Mouse (Mus musculus): ENCODE results near the gene Lpar6. TPM values are rescaled to one million over a fixed set of nuclear protein-coding genes. Genes with fewer than 3 reads are reported as not detected.

Lpar6 gene
- polyA plus RNA-seq, 1 experiment = 1.0 TPM

DNA sequence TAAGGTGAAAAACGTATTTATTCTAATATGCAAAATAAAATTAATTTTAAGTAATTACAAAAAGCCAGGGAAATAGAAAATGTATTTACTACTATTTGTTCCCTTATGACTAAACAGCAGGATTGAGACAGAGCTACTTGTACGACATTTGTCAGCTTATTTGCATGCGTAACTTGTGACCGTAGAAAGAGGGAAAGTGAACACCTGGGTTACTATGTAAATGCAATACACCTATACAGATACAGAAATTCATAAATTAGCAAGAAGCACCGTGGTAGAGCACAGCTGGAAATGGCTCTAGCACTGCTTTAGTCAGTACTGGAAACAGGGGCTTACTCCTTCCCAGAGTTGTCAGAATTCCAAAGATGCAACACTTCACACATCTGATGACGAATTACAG, 41.4 kb downstream of the Lpar6 start:
- no peak for TF ChIP-seq MYOG (IDR thresholded peaks at IDR 0.05; ENCODE audit: control insufficient read depth, extremely low read depth, insufficient read length)
- TF ChIP-seq FOSL1 (IDR thresholded peaks at IDR 0.05; ENCODE audit: insufficient read depth, low read length, poor library complexity, severe bottlenecking) = no peak
- TF ChIP-seq MYOD1 (IDR thresholded peaks at IDR 0.05; ENCODE audit: control insufficient read depth, insufficient read length, low read depth) = no peak
- no peak for TF ChIP-seq CTCF (IDR thresholded peaks at IDR 0.05; ENCODE audit: control insufficient read depth, insufficient read depth, insufficient read length)
- TF ChIP-seq CEBPB (IDR thresholded peaks at IDR 0.05; ENCODE audit: low read depth) = no peak
- TF ChIP-seq USF1 (IDR thresholded peaks at IDR 0.05; ENCODE audit: low read depth) = no peak
- Histone ChIP-seq H3K4me3 (ENCODE audit: insufficient read depth, poor library complexity, severe bottlenecking) (no peak overlapping the region), H3K79me3 (ENCODE audit: low read depth) (no peaks in the 10 kb centered on the region), H3ac (ENCODE audit: control insufficient read depth, insufficient read length, low read depth) (no peak overlapping the region), H3K27me3 (ENCODE audit: control insufficient read depth, insufficient read depth, insufficient read length) (no peaks in the 10 kb centered on the region), H3K79me2 (ENCODE audit: control insufficient read depth, insufficient read depth) (no peaks in the 10 kb centered on the region), H3K36me3 (ENCODE audit: control insufficient read depth, insufficient read depth) (no peaks in the 10 kb centered on the region)

DNA sequence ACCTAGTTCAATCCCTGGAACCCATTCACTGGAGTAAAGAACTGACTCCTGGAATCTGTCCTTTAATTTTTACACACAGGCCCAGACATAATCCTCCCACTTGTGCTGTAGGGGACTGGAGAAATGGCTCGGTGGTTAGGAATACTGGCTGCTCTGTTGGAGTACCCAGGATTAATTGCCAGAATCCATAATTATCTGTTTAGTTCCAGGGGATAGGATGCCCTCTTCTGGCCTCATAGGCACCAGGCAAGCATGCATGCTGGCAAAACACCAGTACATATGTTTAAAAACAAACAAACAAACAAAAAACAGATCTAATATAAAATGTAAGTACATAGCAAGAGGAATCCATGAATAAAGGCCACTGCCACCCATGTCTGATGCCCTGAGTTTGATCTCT, 43.3 kb downstream of the Lpar6 start:
- H3K79me2 ChIP-seq (ENCODE audit: control insufficient read depth, insufficient read depth) = no peaks in the 10 kb centered on the region
- no peak overlapping the region for H3K4me3 ChIP-seq (ENCODE audit: insufficient read depth, poor library complexity, severe bottlenecking)
- no peak overlapping the region for H3ac ChIP-seq (ENCODE audit: control insufficient read depth, insufficient read length, low read depth)
- TF ChIP-seq CTCF (IDR thresholded peaks at IDR 0.05; ENCODE audit: control insufficient read depth, insufficient read depth, insufficient read length) (no peak), FOSL1 (IDR thresholded peaks at IDR 0.05; ENCODE audit: insufficient read depth, low read length, poor library complexity, severe bottlenecking) (no peak), MYOD1 (IDR thresholded peaks at IDR 0.05; ENCODE audit: control insufficient read depth, insufficient read length, low read depth) (no peak), CEBPB (IDR thresholded peaks at IDR 0.05; ENCODE audit: low read depth) (no peak), MAX (IDR thresholded peaks at IDR 0.05) (no peak), USF1 (IDR thresholded peaks at IDR 0.05; ENCODE audit: low read depth) (no peak), MYOG (IDR thresholded peaks at IDR 0.05; ENCODE audit: control insufficient read depth, extremely low read depth, insufficient read length) (no peak)
- H3K79me3 ChIP-seq (ENCODE audit: low read depth) = no peaks in the 10 kb centered on the region
- no peaks in the 10 kb centered on the region for H3K36me3 ChIP-seq (ENCODE audit: control insufficient read depth, insufficient read depth)
- H3K27me3 ChIP-seq (ENCODE audit: control insufficient read depth, insufficient read depth, insufficient read length) = no peaks in the 10 kb centered on the region

GRCm38 (mm10) chr14:73289915-73290314, 52.2 kb downstream of the Lpar6 start:
- H3K79me2 ChIP-seq (ENCODE audit: control insufficient read depth, insufficient read depth) = no peaks in the 10 kb centered on the region
- no peak overlapping the region for H3ac ChIP-seq (ENCODE audit: control insufficient read depth, insufficient read length, low read depth)
- no peaks in the 10 kb centered on the region for H3K79me3 ChIP-seq (ENCODE audit: low read depth)
- no peaks in the 10 kb centered on the region for H3K36me3 ChIP-seq (ENCODE audit: control insufficient read depth, insufficient read depth)
- H3K4me3 ChIP-seq (ENCODE audit: insufficient read depth, poor library complexity, severe bottlenecking) = no peak overlapping the region
- no peaks in the 10 kb centered on the region for H3K27me3 ChIP-seq (ENCODE audit: control insufficient read depth, insufficient read depth, insufficient read length)
- TF ChIP-seq USF1 (IDR thresholded peaks at IDR 0.05; ENCODE audit: low read depth) = no peak
- TF ChIP-seq MYOD1 (IDR thresholded peaks at IDR 0.05; ENCODE audit: control insufficient read depth, insufficient read length, low read depth) = no peak
- TF ChIP-seq CEBPB (IDR thresholded peaks at IDR 0.05; ENCODE audit: low read depth) = no peak
- no peak for TF ChIP-seq CTCF (IDR thresholded peaks at IDR 0.05; ENCODE audit: control insufficient read depth, insufficient read depth, insufficient read length)
- TF ChIP-seq FOSL1 (IDR thresholded peaks at IDR 0.05; ENCODE audit: insufficient read depth, low read length, poor library complexity, severe bottlenecking) = no peak
- no peak for TF ChIP-seq MAX (IDR thresholded peaks at IDR 0.05)
- TF ChIP-seq MYOG (IDR thresholded peaks at IDR 0.05; ENCODE audit: control insufficient read depth, extremely low read depth, insufficient read length) = no peak

DNA sequence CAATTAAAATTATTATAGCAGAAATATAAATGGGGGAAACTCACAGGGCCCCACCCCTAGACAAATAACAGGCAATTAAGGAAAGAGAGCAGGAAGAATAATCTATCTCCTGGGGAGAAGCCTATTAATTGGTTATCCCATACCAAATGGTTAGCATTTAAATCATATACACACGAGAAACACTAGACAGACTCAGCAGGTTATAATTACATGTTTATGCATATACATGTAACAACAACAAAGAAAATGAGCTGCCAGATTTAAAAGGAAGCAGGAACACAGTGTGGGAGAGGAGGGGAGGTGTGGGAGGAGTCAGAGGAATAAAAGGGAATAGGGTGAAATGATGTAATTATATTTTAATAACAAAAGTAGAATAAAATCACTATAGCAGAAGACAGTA, 54.7 kb downstream of the Lpar6 start:
- no peak overlapping the region for H3ac ChIP-seq (ENCODE audit: control insufficient read depth, insufficient read length, low read depth)
- no peaks in the 10 kb centered on the region for H3K36me3 ChIP-seq (ENCODE audit: control insufficient read depth, insufficient read depth)
- H3K79me3 ChIP-seq (ENCODE audit: low read depth) = no peaks in the 10 kb centered on the region
- H3K79me2 ChIP-seq (ENCODE audit: control insufficient read depth, insufficient read depth) = no peaks in the 10 kb centered on the region
- H3K4me3 ChIP-seq (ENCODE audit: insufficient read depth, poor library complexity, severe bottlenecking) = no peak overlapping the region
- H3K27me3 ChIP-seq (ENCODE audit: control insufficient read depth, insufficient read depth, insufficient read length) = no peaks in the 10 kb centered on the region
- TF ChIP-seq CEBPB (IDR thresholded peaks at IDR 0.05; ENCODE audit: low read depth) (no peak), MYOG (IDR thresholded peaks at IDR 0.05; ENCODE audit: control insufficient read depth, extremely low read depth, insufficient read length) (no peak), MAX (IDR thresholded peaks at IDR 0.05) (no peak), MYOD1 (IDR thresholded peaks at IDR 0.05; ENCODE audit: control insufficient read depth, insufficient read length, low read depth) (no peak), USF1 (IDR thresholded peaks at IDR 0.05; ENCODE audit: low read depth) (no peak), FOSL1 (IDR thresholded peaks at IDR 0.05; ENCODE audit: insufficient read depth, low read length, poor library complexity, severe bottlenecking) (no peak), CTCF (IDR thresholded peaks at IDR 0.05; ENCODE audit: control insufficient read depth, insufficient read depth, insufficient read length) (no peak)

Small RNA genes lying within 50 kb of the gene (microRNA-seq; reads per million reads assigned to microRNA genes)
- not detected for gene Mir687 (ENCODE audit: borderline microRNAs expressed)

Other genes starting within 250 kb of the Lpar6 start
- not detected for gene Cysltr2, start 188.8 kb upstream of the Lpar6 start, polyA plus RNA-seq (2012; fragmentation: generic; extraction: Trizol)
- gene Rcbtb2, start 114.9 kb upstream of the Lpar6 start, polyA plus RNA-seq (2012; fragmentation: generic; extraction: Trizol) = 16.1 TPM
- 2.7 TPM for gene Rb1, start 87.9 kb downstream of the Lpar6 start, polyA plus RNA-seq (2012; fragmentation: generic; extraction: Trizol)
- gene Itm2b, start 147.4 kb downstream of the Lpar6 start, polyA plus RNA-seq (2012; fragmentation: generic; extraction: Trizol) = 153 TPM

Measured in C2C12 (cell line).